Mouse (Mus musculus) left cerebral cortex, adult 6 months (tissue): ENCODE results near the gene Slc41a1. TPM values are rescaled to one million over a fixed set of nuclear protein-coding genes. Genes with fewer than 3 reads are reported as not detected.

Experiments
- long read RNA-seq, 2 experiments: library from polyadenylated mRNA; unstranded; transcript quantifications; one replicate each; pipeline ENCODE4 v2.0.0; 2019 to 2020
- polyA plus RNA-seq: library from polyadenylated mRNA; unstranded; fragments of <200 nt; fragmentation: Nextera tagmentation; gene quantifications from 2 replicates; pipeline ENCODE4 v1.2.3, GENCODE M21; 2021

The Slc41a1 gene
- polyA plus RNA-seq, result 21.7 and 23.7 TPM in 2 replicates
- long read RNA-seq, experiment 1, full-length matches to known transcripts, result 20 of 43 reads
- long read RNA-seq, experiment 1, partial matches to known transcripts, result 21 of 43 reads
- long read RNA-seq, experiment 1, other reads (novel, unspliced or antisense), result 2 of 43 reads
- long read RNA-seq, experiment 2, partial matches to known transcripts, result 3 of 18 reads
- long read RNA-seq, experiment 2, other reads (novel, unspliced or antisense), result 15 of 18 reads

DNA sequence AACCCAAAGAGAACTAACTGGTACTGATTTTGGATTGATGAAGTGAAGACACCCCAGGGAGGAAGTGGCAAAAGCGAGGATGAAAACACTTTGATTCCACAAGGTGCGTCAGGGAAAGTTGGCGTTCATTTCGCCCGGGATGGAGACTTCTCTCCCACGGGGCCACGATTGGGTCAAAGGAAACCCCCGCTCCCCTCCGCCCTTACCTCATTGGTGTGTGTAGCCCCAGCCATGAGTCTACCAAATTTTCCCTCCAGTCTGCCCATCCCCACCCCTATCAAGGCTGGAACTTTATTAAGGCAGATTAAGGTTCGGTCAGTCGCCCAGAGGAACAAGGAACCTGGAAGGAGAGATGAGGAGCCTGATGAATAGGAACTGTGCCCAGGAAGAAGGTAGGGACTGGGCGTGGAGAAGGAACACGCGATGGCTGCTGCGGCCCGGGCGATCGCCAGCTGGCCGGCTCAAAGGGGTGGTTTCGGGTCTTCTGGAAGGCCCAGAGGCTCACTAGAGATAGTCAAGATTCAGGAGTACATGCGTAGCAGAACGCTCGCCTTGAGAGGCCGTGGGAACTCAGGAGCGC is at the start of gene Slc41a1:
Slc41a1 (plus strand) TSS at position 287 of the 580 bp plus-strand sequence.

DNA sequence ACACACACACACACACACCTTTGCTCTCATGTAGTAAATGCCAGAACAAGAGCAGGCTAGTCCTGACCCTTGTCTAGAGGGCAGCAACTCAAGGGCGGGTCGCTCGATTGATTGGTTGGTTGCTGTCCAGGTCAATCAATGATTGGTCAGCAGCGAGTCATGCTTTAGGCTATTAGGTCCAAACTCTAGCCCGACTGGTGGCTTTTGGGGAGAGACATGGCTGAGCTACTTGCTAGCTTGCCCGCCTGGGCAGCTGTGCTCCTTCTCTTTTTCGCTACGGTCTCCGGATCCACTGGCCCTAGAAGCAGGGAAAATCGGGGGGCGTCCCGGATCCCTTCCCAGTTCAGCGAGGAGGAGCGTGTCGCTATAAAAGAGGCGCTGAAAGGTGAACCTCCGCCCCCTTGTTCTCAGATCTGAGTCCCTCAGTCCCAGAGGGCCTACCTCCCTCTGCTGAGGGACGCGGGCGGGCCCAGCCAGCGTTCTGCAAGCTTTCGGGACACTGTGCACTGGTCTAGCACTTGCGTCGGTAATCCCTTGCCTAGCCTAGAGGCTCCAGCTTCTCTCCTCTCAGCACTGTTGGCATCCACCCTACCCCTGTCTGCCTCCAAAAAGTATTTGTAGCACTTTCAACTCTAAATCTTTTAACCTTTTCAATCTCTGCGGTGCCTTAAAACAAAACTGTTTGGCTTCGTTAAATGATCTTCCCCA is 29.9 kb upstream of the Slc41a1 start, which contains the start of gene Pm20d1:
Pm20d1 (plus strand) TSS at position 180 of the 708 bp plus-strand sequence.

DNA sequence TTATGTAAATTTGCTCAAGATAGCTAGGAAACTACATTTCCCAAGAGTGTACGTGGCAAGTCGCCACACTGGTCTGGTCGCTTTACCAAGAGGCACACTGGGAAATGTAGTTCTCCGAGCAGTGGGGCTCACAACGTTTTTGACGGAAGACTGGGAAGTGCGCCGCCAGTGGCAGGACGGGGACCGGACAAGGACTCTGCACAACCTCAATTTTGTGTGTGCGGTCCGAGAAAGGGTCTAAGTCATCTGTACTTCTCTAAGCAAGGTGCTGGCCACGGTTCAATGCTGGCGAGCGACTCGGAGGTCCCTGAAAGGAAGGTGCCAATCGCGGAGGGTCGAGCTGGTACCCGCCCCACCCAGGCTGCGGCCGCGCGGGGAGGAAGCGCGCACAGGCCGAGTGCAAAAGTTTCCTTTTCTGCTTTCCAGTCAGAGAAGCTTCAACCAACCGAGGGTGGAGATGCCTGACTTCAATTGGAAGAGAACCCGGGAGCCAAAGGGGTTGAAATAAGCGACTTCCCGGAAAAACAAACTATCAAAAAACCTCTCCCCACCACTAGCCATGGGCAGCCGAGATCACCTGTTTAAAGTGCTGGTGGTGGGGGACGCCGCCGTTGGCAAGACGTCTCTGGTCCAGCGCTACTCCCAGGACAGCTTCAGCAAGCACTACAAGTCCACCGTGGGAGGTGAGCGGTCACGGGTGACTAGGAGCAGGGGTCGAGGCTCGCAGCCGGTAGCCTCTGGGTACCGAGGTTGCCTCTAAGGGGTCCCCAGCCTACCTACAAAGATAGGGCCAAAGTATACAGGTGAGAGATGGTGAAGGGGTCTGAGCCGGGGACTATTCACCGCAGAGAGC is 40.0 kb downstream of the Slc41a1 start, which contains the start of gene Rab29:
Rab29 (plus strand) TSS at position 132 of the 853 bp plus-strand sequence.

Other genes starting within 250 kb of the Slc41a1 start
- not detected in 2 replicates for gene Avpr1b, start 228.3 kb upstream of the Slc41a1 start, polyA plus RNA-seq
- gene Ctse, start 189.2 kb upstream of the Slc41a1 start, polyA plus RNA-seq, result not detected in 2 replicates
- gene Rab7b, start 138.8 kb upstream of the Slc41a1 start, polyA plus RNA-seq, result 1.4 and 2.2 TPM in 2 replicates
- not detected in 2 replicates for gene Slc26a9, start 83.5 kb upstream of the Slc41a1 start, polyA plus RNA-seq
- 1.6 and 3.5 TPM in 2 replicates for gene Pm20d1, start 30.1 kb upstream of the Slc41a1 start, polyA plus RNA-seq
- 7.3 and 7.9 TPM in 2 replicates for gene Rab29, start 39.7 kb downstream of the Slc41a1 start, polyA plus RNA-seq
- 18.5 and 36.1 TPM in 2 replicates for gene Nucks1, start 83.0 kb downstream of the Slc41a1 start, polyA plus RNA-seq
- gene Slc45a3, start 135.5 kb downstream of the Slc41a1 start, polyA plus RNA-seq, result 0.41 and 0.48 TPM in 2 replicates
- 11.0 and 14.9 TPM in 2 replicates for gene Elk4, start 180.1 kb downstream of the Slc41a1 start, polyA plus RNA-seq
- 65.4 and 74.1 TPM in 2 replicates for gene Mfsd4a, start 240.6 kb downstream of the Slc41a1 start, polyA plus RNA-seq